Mouse (Mus musculus) kidney, adult 2 months (tissue): ENCODE measurements around the gene Atp2a3.

Experiments
- CTCF ChIP-seq: fragments of 200-500 bp; conservative IDR thresholded peaks from 2 replicates; pipeline ENCODE4 v1.5.1; 2011; ENCODE audit warnings: low read depth, mild to moderate bottlenecking, control low read depth, low read length, moderate library complexity, mixed read lengths; ENCODE audit not compliant: insufficient read depth, insufficient read length
- POLR2A ChIP-seq: fragments of 200-500 bp; IDR thresholded peaks from one replicate; pipeline ENCODE4 v1.6.1; 2011; ENCODE audit warnings: low read depth, low read length, control low read depth

GRCm38 (mm10) chr11:72926226-72926890, 34.6 kb upstream of the Atp2a3 start:
- peak; percentile 92 for TF ChIP-seq CTCF
- TF ChIP-seq POLR2A = no peak
